Mouse (Mus musculus): Measurements from ENCODE around the gene Olfr689. TPM values are rescaled to one million over a fixed set of nuclear protein-coding genes. Genes with fewer than 3 reads are reported as not detected.
"Not testable (repeated sequence)": the region's sequence is repeated elsewhere in the genome, so short reads cannot be mapped to it uniquely, and the experiment has no call there.

Olfr689 gene
- not detected for total RNA-seq (2021)
- long read RNA-seq, experiment 1, result 0 reads
- long read RNA-seq, experiment 2, result 0 reads

- intact Hi-C loops (cut with DNase I; ENCODE audit: low total_unique reads), result no loop called here
- DNase-seq, result no peak
These were observed at the start of gene Olfr689 for GRCm38 (mm10) chr7:105310865-105311264. Gene Olfr689, plus strand, starts transcription at chr7:105311165.

DNA sequence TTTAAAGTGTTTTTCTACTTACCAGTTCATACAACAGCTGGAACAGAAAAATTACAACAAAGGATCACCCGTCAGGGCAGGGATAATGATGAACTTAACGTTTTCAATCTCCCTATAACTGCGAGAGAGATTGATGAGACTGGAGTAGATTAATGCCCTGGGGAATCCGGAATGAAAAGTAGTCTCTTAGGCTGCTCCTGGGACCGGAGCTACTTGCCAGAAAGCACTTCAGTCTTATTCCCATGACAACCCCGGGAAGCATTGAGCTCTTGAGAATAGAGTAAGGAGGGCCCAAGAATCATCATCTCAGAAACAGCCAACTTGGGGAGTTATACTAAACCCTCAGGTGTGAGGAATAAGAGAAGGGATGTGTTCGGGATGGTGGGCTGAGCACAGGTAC, 38.5 kb upstream of the Olfr689 start:
- intact Hi-C loops (cut with DNase I; ENCODE audit: low total_unique reads), result no loop called here
- no peak for DNase-seq

GRCm38 (mm10) chr7:105287795-105288194, 23.2 kb upstream of the Olfr689 start, which contains the start of gene Olfr688:
Gene Olfr688, plus strand, starts transcription at chr7:105288095.
- DNase-seq, result no peak
- intact Hi-C loops (cut with DNase I; ENCODE audit: low total_unique reads), result no loop called here

- intact Hi-C loops (cut with DNase I; ENCODE audit: low total_unique reads), result no loop called here
- no peak for DNase-seq
These were observed 20.9 kb upstream of the Olfr689 start for GRCm38 (mm10) chr7:105290051-105290450.

GRCm38 (mm10) chr7:105325302-105325701, 14.3 kb downstream of the Olfr689 start:
- intact Hi-C loops (cut with DNase I; ENCODE audit: low total_unique reads), result no loop called here
- no peak for DNase-seq

- intact Hi-C loops (cut with DNase I; ENCODE audit: low total_unique reads), result no loop called here
- no peak for DNase-seq
These were observed 23.0 kb downstream of the Olfr689 start, which contains the start of gene Olfr690 for GRCm38 (mm10) chr7:105334004-105334403. Gene Olfr690, minus strand, starts transcription at chr7:105334104.

DNA sequence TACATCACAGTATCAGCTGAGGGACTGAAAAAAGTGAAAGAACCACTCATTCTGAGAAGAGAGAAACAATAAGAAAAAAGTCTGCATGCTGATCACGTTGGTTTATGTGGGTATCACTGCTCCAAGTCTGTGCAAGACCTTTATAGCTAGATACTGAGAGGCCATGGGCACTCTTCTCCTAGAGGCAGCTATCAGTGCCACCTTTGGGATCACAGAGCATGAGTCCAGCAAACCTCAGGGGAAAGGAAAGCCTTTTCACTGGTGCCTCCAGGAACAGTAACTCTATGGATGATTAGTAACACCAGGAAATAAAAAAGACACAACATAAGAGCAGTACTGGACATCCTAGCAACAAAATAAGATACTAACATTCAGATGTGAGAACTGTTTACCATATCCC, 31.2 kb downstream of the Olfr689 start, which contains the start of gene Olfr691:
Gene Olfr691, minus strand, starts transcription at position 101 of the 400 bp plus-strand sequence.
- no peak for DNase-seq
- intact Hi-C loops (cut with DNase I; ENCODE audit: low total_unique reads), result no loop called here

- intact Hi-C loops (cut with DNase I; ENCODE audit: low total_unique reads), result no loop called here
- DNase-seq, result no peak
These were observed 31.8 kb downstream of the Olfr689 start for GRCm38 (mm10) chr7:105342752-105343151.

DNA sequence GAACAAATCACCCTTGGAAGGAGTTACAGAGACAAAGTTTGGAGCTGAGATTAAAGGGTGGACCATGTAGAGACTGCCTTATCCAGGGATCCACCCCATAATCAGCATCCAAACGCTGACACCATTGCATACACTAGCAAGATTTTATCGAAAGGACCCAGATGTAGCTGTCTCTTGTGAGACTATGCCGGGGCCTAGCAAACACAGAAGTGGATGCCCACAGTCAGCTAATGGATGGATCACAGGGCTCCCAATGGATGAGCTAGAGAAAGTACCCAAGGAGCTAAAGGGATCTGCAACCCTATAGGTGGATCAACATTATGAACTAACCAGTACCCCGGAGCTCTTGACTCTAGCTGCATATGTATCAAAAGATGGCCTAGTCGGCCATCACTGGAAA, 45.1 kb downstream of the Olfr689 start:
- intact Hi-C loops (cut with DNase I; ENCODE audit: low total_unique reads); DNase-seq: not testable (repeated sequence)

- DNase-seq; intact Hi-C loops (cut with DNase I; ENCODE audit: low total_unique reads): not testable (repeated sequence)
These were observed 45.5 kb downstream of the Olfr689 start for GRCm38 (mm10) chr7:105356487-105356886.

- DNase-seq, result no peak
- intact Hi-C loops (cut with DNase I; ENCODE audit: low total_unique reads), result no loop called here
These were observed 50.7 kb downstream of the Olfr689 start for GRCm38 (mm10) chr7:105361713-105362112.

GRCm38 (mm10) chr7:105367268-105367667, 56.3 kb downstream of the Olfr689 start:
- intact Hi-C loops (cut with DNase I; ENCODE audit: low total_unique reads), result no loop called here
- DNase-seq, result no peak

DNA sequence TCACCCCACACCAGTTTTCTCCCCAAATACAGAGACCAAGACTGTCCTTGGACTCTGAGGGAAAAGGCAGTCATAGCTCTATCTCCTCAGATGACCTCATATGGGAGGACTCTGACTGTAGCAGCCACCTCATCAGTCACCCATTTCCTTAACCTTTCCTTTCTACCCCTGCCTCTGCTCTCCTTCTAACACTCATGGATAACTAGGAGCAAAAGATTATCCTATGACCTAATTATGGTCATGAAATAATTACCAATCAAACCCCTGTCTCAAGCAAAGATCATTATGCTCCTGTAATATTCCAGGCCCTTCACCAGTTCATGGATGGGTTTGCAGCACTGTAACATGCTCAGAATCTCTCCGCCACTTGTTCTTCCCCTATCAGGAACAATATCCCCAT, 57.0 kb downstream of the Olfr689 start, which contains the start of gene Olfr692:
Gene Olfr692, plus strand, starts transcription at position 301 of the 400 bp plus-strand sequence.
- intact Hi-C loops (cut with DNase I; ENCODE audit: low total_unique reads), result no loop called here

GRCm38 (mm10) chr7:105368521-105368920, 57.6 kb downstream of the Olfr689 start:
- DNase-seq, result no peak
- intact Hi-C loops (cut with DNase I; ENCODE audit: low total_unique reads), result no loop called here

More for the DNA sequence above, 57.0 kb downstream of the Olfr689 start, which contains the start of gene Olfr692:
- DNase-seq, result no peak

Other genes with a start within 250 kb of the Olfr689 start
- gene Olfr678, start 246.7 kb upstream of the Olfr689 start, total RNA-seq (2021), result not detected
- not detected for gene Olfr679, start 230.0 kb upstream of the Olfr689 start, total RNA-seq (2021)
- not detected for gene Olfr680-ps1, start 218.3 kb upstream of the Olfr689 start, total RNA-seq (2021)
- not detected for gene Olfr681, start 194.3 kb upstream of the Olfr689 start, total RNA-seq (2021)
- not detected for gene Olfr683, start 164.2 kb upstream of the Olfr689 start, total RNA-seq (2021)
- gene Olfr684, start 147.5 kb upstream of the Olfr689 start, total RNA-seq (2021), result not detected
- gene Olfr685, start 125.2 kb upstream of the Olfr689 start, total RNA-seq (2021), result not detected
- gene Olfr686, start 103.7 kb upstream of the Olfr689 start, total RNA-seq (2021), result not detected
- gene Olfr688, start 23.1 kb upstream of the Olfr689 start, total RNA-seq (2021), result not detected
- not detected for gene Olfr690, start 22.9 kb downstream of the Olfr689 start, total RNA-seq (2021)
- gene Olfr691, start 31.1 kb downstream of the Olfr689 start, total RNA-seq (2021), result not detected
- not detected for gene Olfr692, start 57.1 kb downstream of the Olfr689 start, total RNA-seq (2021)
- gene Gm5901, start 63.9 kb downstream of the Olfr689 start, total RNA-seq (2021), result not detected
- gene Fam160a2, start 88.9 kb downstream of the Olfr689 start, total RNA-seq (2021), result 10 to 100 TPM in 1 of 2 experiments, 1 to 10 TPM in 1; 9.6 to 12.2 TPM
- gene Cnga4, start 93.4 kb downstream of the Olfr689 start, total RNA-seq (2021), result not detected
- gene Cckbr, start 114.6 kb downstream of the Olfr689 start, total RNA-seq (2021), result not detected
- 10 to 100 TPM; 27.7 to 33.5 TPM for gene Cavin3, start 171.1 kb downstream of the Olfr689 start, total RNA-seq (2021)
- 10 to 100 TPM; 43.7 to 44.1 TPM for gene Smpd1, start 243.2 kb downstream of the Olfr689 start, total RNA-seq (2021)